Comparison of ENCODE assay signal across 8 mouse cellular contexts in the genomic region with DNA sequence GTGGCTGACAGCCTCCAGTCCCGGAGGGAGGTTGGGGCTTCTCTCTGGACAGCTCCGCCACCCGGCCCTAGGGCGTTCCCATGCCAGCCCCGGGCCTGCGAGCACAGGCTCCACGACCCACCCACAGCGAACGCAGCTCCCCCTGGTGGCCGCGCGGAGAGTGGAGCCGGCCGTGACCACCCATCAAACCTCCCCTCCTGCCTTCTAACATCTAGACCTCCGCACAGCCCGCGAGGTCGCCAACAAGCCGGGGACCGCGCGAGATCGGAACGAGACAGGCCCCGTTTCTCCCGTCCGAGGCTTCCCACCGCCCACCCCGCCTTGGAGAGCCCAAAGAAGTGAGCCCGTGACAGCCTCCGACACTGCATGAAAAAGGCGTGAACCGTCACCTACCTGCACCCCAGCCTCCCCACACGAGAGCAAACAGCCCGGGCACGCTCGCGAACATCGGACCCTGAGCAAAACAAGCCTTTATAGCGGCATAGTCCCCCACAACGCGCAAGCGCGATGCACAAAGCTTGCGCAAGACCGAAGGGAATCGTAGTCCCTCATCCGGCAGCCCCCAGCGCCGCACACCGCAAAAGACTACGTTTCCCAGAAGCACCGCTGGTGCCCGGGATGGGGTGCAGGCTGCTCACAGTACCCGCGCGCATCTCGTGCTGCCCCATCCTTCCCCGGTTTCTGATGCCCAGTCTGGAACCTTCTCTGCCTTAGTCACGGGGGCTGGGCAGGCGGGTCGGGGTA. TPM values are rescaled to one million over a fixed set of nuclear protein-coding genes. Genes with fewer than 3 reads are reported as not detected.
DNase-seq lines count a peak whose midpoint lies in the region; ATAC-seq and TF ChIP-seq lines count a peak whose summit lies in the region.

A gene (minus strand): TSS at position 540 of the 744 bp plus-strand sequence.

- H3ac ChIP-seq in C2C12 (ENCODE audit: control insufficient read depth, insufficient read length, low read depth), result peak within 1 kb of the TSS; percentile 85

- TF ChIP-seq CTCF in C2C12 (IDR thresholded peaks at IDR 0.05; ENCODE audit: control insufficient read depth, insufficient read depth, insufficient read length), result peak; percentile 97
- TF ChIP-seq CTCF in brain, embryonic 14.5 days (IDR thresholded peaks at IDR 0.05; ENCODE audit: borderline replicate concordance, extremely low read depth, insufficient read depth, insufficient read length), result peak; percentile 83
- peak; percentile 90 for TF ChIP-seq CTCF in kidney, postnatal 0 days (IDR thresholded peaks at IDR 0.05; ENCODE audit: low read depth)

- H3K9ac ChIP-seq in heart, embryonic 12.5 days, result peak within 1 kb of the TSS; percentile 83
- H3K9ac ChIP-seq in kidney, postnatal 0 days (ENCODE audit: low read depth, low read length), result peak within 1 kb of the TSS; percentile 71
- H3K9ac ChIP-seq in liver, embryonic 11.5 days (ENCODE audit: low read depth, low read length), result peak within 1 kb of the TSS; percentile 76
- H3K9ac ChIP-seq in stomach, embryonic 14.5 days (replicated peaks; ENCODE audit: low read depth, low read length), result peak within 1 kb of the TSS; percentile 52

- H3K9me3 ChIP-seq in erythroblast, embryonic 14.5 days (ENCODE audit: control insufficient read depth, low read length), result no peaks in the 10 kb centered on the region
- no peaks in the 10 kb centered on the region for H3K9me3 ChIP-seq in heart, embryonic 12.5 days (replicated peaks)
- H3K9me3 ChIP-seq in kidney, postnatal 0 days (replicated peaks; ENCODE audit: low read length), result no peaks in the 10 kb centered on the region
- no peaks in the 10 kb centered on the region for H3K9me3 ChIP-seq in liver, embryonic 11.5 days (ENCODE audit: control insufficient read depth, low read length)
- no peaks in the 10 kb centered on the region for H3K9me3 ChIP-seq in stomach, embryonic 14.5 days (ENCODE audit: control insufficient read depth, low read depth, low read length)

- under 1% methylated on average over 62 of the region's 62 CpGs for WGBS in heart, embryonic 12.5 days
- under 1% methylated on average over 62 of the region's 62 CpGs for WGBS in kidney, postnatal 0 days
- under 1% methylated on average over 62 of the region's 62 CpGs for WGBS in liver, embryonic 11.5 days
- WGBS in stomach, embryonic 14.5 days, result under 1% methylated on average over 62 of the region's 62 CpGs

- H3K27ac ChIP-seq in heart, embryonic 12.5 days (ENCODE audit: poor library complexity, severe bottlenecking), result peak within 1 kb of the TSS; percentile 77
- peak within 1 kb of the TSS; percentile 83 for H3K27ac ChIP-seq in kidney, postnatal 0 days
- peak within 1 kb of the TSS; percentile 82 for H3K27ac ChIP-seq in liver, embryonic 11.5 days (ENCODE audit: low read depth, low read length)
- H3K27ac ChIP-seq in stomach, embryonic 14.5 days (ENCODE audit: low read length), result peak within 1 kb of the TSS; percentile 63; the same call in 1 of the 2 replicates

- peaks cover 28% of the 10 kb centered on the region for H3K79me3 ChIP-seq in C2C12 (ENCODE audit: low read depth)

- TF ChIP-seq POLR2A in brain, embryonic 14.5 days (IDR thresholded peaks at IDR 0.05; ENCODE audit: borderline replicate concordance, extremely low read depth, insufficient read depth, insufficient read length, poor library complexity, severe bottlenecking), result peak; percentile 29; the same call in 1 of the 2 replicates

- H3K79me2 ChIP-seq in C2C12 (ENCODE audit: control insufficient read depth, insufficient read depth), result peaks cover 50% of the 10 kb centered on the region

- peak within 1 kb of the TSS; percentile 78 for H3K4me2 ChIP-seq in heart, embryonic 12.5 days
- peak within 1 kb of the TSS; percentile 70 for H3K4me2 ChIP-seq in kidney, postnatal 0 days (ENCODE audit: low read length)
- H3K4me2 ChIP-seq in liver, embryonic 11.5 days, result peak within 1 kb of the TSS; percentile 88
- H3K4me2 ChIP-seq in stomach, embryonic 14.5 days (replicated peaks; ENCODE audit: low read depth, low read length), result peak within 1 kb of the TSS; percentile 69

- DNase-seq in brain, embryonic 14.5 days (ENCODE audit: low read depth), result peak; percentile 98
- peak; percentile 95 for DNase-seq in kidney, postnatal 0 days (ENCODE audit: low spot score)
- peak; percentile 87 for DNase-seq in liver, embryonic 11.5 days (ENCODE audit: low spot score)
- peak; percentile 91 for DNase-seq in naive thymus-derived CD4-positive, alpha-beta T cell, adult 2 months (ENCODE audit: low read depth)

- no peaks in the 10 kb centered on the region for H3K27me3 ChIP-seq in C2C12 (ENCODE audit: control insufficient read depth, insufficient read depth, insufficient read length)
- no peaks in the 10 kb centered on the region for H3K27me3 ChIP-seq in erythroblast, embryonic 14.5 days (ENCODE audit: control insufficient read depth)
- no peaks in the 10 kb centered on the region for H3K27me3 ChIP-seq in heart, embryonic 12.5 days (replicated peaks)
- no peaks in the 10 kb centered on the region for H3K27me3 ChIP-seq in kidney, postnatal 0 days (ENCODE audit: insufficient read depth, low read length)
- H3K27me3 ChIP-seq in liver, embryonic 11.5 days (replicated peaks; ENCODE audit: control insufficient read depth, insufficient read depth, low read length), result no peaks in the 10 kb centered on the region
- no peaks in the 10 kb centered on the region for H3K27me3 ChIP-seq in stomach, embryonic 14.5 days (ENCODE audit: control insufficient read depth, insufficient read depth, low read length)

- ATAC-seq in heart, embryonic 12.5 days (ENCODE audit: insufficient number of reproducible peaks, low FRiP score), result peak; percentile 94
- peak; percentile 96 for ATAC-seq in kidney, postnatal 0 days (replicated peaks; ENCODE audit: low FRiP score, low read depth)
- ATAC-seq in liver, embryonic 11.5 days (replicated peaks; ENCODE audit: low FRiP score), result peak; percentile 91
- peak; percentile 96 for ATAC-seq in stomach, embryonic 14.5 days (ENCODE audit: insufficient number of reproducible peaks, insufficient read depth, low FRiP score, low read depth)

- peaks cover 64% of the 10 kb centered on the region for H3K4me1 ChIP-seq in erythroblast, embryonic 14.5 days (ENCODE audit: control insufficient read depth)
- peaks cover 20% of the 10 kb centered on the region for H3K4me1 ChIP-seq in heart, embryonic 12.5 days (replicated peaks)
- no peaks in the 10 kb centered on the region for H3K4me1 ChIP-seq in kidney, postnatal 0 days (replicated peaks; ENCODE audit: insufficient read depth, low read length)
- peaks cover 12% of the 10 kb centered on the region for H3K4me1 ChIP-seq in liver, embryonic 11.5 days (replicated peaks; ENCODE audit: control insufficient read depth, insufficient read depth, low read length)
- peaks cover 7% of the 10 kb centered on the region; the same call in 1 of the 2 replicates for H3K4me1 ChIP-seq in stomach, embryonic 14.5 days (ENCODE audit: control insufficient read depth, insufficient read depth, low read length)

- H3K4me3 ChIP-seq in C2C12 (ENCODE audit: insufficient read depth, poor library complexity, severe bottlenecking), result peak within 1 kb of the TSS; percentile 79
- peak within 1 kb of the TSS; percentile 93 for H3K4me3 ChIP-seq in erythroblast, embryonic 14.5 days (replicated peaks)
- peak within 1 kb of the TSS; percentile 73 for H3K4me3 ChIP-seq in heart, embryonic 12.5 days
- H3K4me3 ChIP-seq in kidney, postnatal 0 days (replicated peaks; ENCODE audit: low read depth, low read length), result peak within 1 kb of the TSS; percentile 73
- H3K4me3 ChIP-seq in liver, embryonic 11.5 days (ENCODE audit: low read depth, low read length), result peak within 1 kb of the TSS; percentile 84
- H3K4me3 ChIP-seq in stomach, embryonic 14.5 days (ENCODE audit: low read depth, low read length), result peak within 1 kb of the TSS; percentile 82

- peaks cover 13% of the 10 kb centered on the region for H3K36me3 ChIP-seq in C2C12 (ENCODE audit: control insufficient read depth, insufficient read depth)
- H3K36me3 ChIP-seq in erythroblast, embryonic 14.5 days (ENCODE audit: control insufficient read depth), result peaks cover 12% of the 10 kb centered on the region
- H3K36me3 ChIP-seq in heart, embryonic 12.5 days, result peaks cover 12% of the 10 kb centered on the region
- H3K36me3 ChIP-seq in kidney, postnatal 0 days (ENCODE audit: insufficient read depth, low read length), result peaks cover 5% of the 10 kb centered on the region; the same call in 1 of the 2 replicates
- peaks cover 3% of the 10 kb centered on the region for H3K36me3 ChIP-seq in liver, embryonic 11.5 days (ENCODE audit: control insufficient read depth, insufficient read depth, low read length)
- H3K36me3 ChIP-seq in stomach, embryonic 14.5 days (ENCODE audit: control insufficient read depth, insufficient read depth, low read length), result peaks cover 2% of the 10 kb centered on the region; the same call in 1 of the 2 replicates

TF ChIP-seq in C2C12, 6 proteins besides CTCF, POLR2A, EP300 and RAD21:
- no peak for TF ChIP-seq MYOG (IDR thresholded peaks at IDR 0.05; ENCODE audit: control insufficient read depth, extremely low read depth, insufficient read length)
- TF ChIP-seq MAX (IDR thresholded peaks at IDR 0.05), result peak; percentile 70
- TF ChIP-seq CEBPB (IDR thresholded peaks at IDR 0.05; ENCODE audit: low read depth), result peak; percentile 98
TF ChIP-seq in C2C12: peak in this region for 2.

RNA-seq across cellular contexts. Expression of the gene that starts here (rescaled TPM):
- 25.8 TPM for polyA plus RNA-seq in C2C12 (2012; fragmentation: generic; extraction: Trizol)
- 269 and 333 TPM in 2 replicates for polyA plus RNA-seq in brain, embryonic 14.5 days (2012; rRNA removed)
- 0.28 and 0.32 TPM in 2 replicates for polyA plus RNA-seq in erythroblast, embryonic 14.5 days (2012)
- 86.0 and 94.9 TPM in 2 replicates for polyA plus RNA-seq in heart, embryonic 12.5 days (2016; fragmentation: Nextera tagmentation; extraction: Ambion mirVana)
- polyA plus RNA-seq in kidney, postnatal 0 days (2015; fragmentation: Nextera tagmentation; extraction: Ambion mirVana), result 35.7 and 38.6 TPM in 2 replicates
- polyA plus RNA-seq in liver, embryonic 11.5 days (2014; fragmentation: Nextera tagmentation; extraction: Ambion mirVana), result 43.6 and 48.2 TPM in 2 replicates
- 73.9 and 81.7 TPM in 2 replicates for polyA plus RNA-seq in stomach, embryonic 14.5 days (2014; fragmentation: Nextera tagmentation; extraction: Ambion mirVana)

Comparison
In these comparisons a context has a peak if more than half of its experiments do, and no peak if none do; other contexts are left out.
1. Peak in every context shown above with its lines: DNase-seq, ATAC-seq, H3K4me3 ChIP-seq and H3K27ac ChIP-seq.
2. RNA of the gene that starts here (polyA plus RNA-seq): 269 to 333 TPM in brain, embryonic 14.5 days, 86.0 to 94.9 TPM in heart, embryonic 12.5 days, 73.9 to 81.7 TPM in stomach, embryonic 14.5 days, 43.6 to 48.2 TPM in liver, embryonic 11.5 days, 35.7 to 38.6 TPM in kidney, postnatal 0 days and 25.8 TPM in C2C12 (single experiment); 0.28 to 0.32 TPM in erythroblast, embryonic 14.5 days; every median in the first group is over 10 times any median in the second.